Mouse (Mus musculus): ENCODE measurements around the gene Ptprs.
"Not testable (repeated sequence)": the region's sequence is repeated elsewhere in the genome, so short reads cannot be mapped to it uniquely, and the experiment has no call there.

The Ptprs gene

DNA sequence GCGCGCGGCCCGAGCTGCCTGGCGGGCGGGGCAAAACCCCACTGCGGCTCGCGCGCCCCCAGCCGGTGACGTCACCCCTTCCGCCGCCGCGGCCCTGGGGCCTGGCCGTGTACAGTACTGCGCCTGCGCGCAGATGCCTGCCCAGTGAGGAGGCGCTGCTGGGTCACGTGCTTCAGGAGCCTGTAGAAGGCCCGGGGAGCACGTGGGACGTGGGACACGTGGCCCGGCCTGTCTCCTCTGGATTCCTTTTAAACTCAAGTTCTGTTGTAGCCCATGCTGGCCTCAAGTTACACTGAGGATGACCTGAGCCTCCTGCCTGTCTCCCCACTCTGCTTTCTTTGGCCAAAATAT is at the start of gene Ptprs:
Gene Ptprs, minus strand, starts transcription at position 82 of the 351 bp plus-strand sequence.
- peak; percentile 93 for DNase-seq (ENCODE audit: low spot score)

DNA sequence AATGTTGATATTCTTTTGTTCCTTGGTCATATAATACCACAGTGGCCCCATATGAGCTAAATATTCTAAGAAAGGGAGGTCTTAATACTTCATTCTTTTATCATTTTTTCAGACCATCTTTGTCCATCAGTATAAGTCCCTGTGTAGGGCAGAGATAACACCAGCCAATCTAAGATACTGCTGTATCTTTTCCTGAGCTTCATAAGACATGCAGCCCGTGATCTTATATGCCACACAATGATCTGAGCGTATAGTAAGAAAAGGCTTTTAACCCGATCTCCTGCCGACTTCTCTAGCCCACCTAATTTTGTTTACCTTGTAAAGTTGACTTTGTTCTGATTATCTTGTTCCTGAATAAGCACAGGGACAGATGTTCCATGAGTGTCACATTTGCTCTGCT is 48.7 kb upstream of the Ptprs start:
- no peak for DNase-seq (ENCODE audit: low spot score)

DNA sequence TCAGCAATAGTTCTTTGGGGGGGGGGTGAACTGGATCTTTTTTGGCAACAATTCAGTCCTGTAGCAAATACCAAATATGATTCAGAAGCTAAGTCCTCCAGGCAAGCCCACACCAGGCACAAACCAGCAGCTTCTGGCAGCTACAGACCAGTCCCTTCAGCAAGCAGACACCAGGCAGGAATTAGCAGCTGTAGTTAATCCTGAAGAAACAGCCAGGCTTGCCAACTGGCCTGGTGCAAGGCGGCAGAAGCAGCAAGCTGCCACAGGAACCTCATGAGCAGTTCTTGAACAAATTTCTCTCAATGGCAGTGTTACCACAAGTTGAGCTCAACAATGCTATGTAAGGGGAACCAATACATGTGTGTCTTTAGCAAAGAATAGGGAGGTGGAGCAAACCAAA is 46.5 kb upstream of the Ptprs start:
- no peak for DNase-seq (ENCODE audit: low spot score)

DNA sequence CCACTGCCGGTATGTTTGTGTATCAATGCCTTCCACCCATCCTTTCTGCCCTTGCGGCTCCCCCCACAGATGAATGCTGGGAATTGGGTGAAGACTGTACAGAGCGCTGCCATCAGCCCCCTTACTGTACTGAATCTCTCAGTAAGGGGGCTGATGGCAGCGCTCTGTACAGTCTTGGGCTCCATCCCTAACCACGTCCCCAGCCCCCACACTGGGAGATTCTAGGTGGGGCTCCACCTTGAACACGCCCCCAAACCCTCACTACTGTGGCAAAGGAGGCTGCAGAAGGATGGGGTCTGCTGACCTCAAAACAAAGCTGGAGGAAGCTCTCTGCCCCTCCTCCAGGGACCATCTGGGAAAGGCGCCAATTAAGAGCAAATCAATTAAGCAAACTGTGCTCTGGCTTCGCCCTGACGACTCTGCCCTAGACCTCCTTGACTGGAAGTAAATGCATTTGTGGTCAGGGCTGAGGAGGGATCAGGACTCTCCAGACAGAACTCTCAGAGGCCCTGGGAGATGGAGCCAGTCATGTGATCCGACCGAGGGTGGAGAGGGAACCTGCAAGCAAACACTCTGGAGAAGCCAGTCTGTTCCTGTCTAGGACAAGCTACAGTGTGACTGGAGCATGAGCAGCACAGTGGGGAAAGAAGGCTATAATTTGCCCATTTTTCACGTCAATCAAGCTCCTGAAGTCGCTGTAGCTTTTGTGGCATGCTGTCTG is 39.6 kb upstream of the Ptprs start:
- no peak for DNase-seq (ENCODE audit: low spot score)

DNA sequence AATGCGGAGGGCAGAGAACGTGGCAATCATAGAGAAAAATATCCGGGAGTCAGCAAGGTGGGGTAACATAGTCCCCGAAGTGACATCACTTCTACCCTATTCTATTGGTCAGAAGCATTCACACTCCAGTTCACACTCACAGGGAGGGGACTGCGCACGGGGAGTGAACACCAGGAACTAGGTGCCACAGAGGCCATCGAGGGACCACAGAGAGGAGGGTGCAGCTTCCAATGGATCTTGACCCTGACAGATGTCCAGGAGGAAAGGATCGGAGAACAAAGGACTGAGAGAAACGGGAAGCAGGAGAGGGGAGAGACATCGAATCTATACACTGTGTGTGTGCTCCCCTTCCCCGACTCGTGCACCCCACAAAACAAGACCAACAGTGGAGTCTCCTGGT is 38.6 kb upstream of the Ptprs start:
- DNase-seq (ENCODE audit: low spot score): no peak

DNA sequence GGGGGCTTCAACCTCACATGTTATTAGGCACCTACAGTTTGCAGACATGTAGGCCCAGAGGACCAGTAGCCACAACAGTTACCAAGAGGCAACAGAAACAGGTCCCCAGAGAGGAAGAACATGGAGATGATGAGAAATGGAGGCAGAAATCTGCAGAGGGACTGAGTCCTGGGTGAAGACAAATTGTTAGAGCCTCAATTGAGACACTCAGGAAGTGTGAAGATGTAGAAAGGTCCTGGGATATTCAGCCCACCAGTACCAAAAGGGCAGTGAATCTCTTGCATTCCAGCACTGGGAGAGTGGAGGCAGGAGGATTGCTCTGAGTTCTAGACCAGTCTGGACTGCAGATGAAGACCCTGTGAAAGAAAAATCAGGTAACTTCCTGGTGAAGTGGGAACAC is 38.0 kb upstream of the Ptprs start:
- DNase-seq (ENCODE audit: low spot score): no peak

DNA sequence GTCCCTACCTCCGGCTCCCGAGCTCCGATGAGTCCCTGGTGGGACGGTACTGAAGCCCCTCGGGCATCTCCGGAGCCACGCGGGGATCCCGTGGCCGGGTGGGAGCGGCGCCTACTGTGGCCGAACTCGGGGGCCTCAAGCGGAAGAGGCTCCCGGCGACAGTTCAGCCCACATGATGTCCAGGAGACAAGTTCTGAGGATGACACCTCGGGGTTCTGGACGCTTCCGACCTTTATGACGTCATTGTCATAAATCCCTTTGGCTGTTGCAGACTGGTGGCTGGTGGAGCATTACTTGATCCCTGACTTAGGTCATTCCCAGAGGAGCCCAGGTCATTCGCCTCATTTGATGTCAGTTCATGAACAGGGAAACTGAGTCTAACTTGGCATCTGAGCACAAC is 36.0 kb upstream of the Ptprs start, which contains the start of gene Znrf4:
Gene Znrf4, minus strand, starts transcription at position 122 of the 400 bp plus-strand sequence.
- no peak for DNase-seq (ENCODE audit: low spot score)

DNA sequence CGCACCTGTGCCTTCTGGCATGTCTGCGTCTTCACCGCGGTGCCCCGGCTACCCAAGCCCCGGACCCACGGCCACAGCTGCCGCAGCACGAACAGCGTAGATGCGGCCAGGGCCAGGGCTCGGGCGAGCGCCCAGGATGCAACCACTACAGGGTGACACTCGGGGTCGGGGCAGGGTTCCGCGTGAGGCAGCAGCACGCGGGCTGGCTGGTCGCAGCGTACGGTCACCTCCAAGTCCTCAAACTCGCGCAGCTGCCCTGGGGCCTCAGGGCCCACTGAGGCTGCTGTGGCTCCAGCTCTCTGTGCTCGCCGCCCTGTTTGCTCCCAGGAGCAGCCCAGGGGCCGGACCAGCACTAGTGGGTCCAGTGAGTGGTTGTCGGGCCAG is 35.4 kb upstream of the Ptprs start:
- DNase-seq (ENCODE audit: low spot score): no peak

DNA sequence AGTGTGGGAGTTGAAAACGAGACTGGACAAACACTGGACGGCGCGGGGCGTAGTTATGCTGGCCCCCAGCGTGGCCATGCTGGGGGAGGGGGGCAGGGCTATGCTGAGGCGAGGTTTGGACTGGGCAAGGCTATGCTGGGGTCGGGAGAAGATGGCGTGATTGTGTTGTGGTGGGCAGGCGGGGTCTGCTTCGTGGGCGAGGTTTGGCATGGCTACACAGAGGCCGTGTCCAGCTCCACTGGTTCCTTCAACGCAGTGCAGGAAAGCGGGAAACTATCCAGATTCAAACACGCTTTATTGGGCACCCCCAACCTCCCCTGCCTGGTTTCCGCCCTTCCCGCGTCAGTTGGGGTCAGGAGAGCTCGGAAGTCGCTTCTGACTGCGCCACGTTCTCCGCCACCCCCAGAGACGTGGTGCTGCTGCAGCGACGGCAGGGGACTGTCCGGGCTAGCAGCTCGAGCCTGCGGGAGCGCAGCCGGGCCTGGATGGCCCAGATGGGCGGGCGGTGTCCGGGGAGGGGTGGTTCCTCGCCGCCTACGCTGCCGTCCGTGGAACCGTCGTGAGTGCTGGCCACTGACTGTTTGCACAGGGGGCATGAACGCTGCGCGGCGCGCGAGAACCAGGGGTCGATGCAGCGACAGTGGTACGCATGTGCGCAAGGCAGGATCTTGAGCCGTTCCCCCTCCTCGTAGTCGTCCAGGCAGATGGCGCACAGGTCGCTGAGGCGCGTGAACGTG is 34.9 kb upstream of the Ptprs start:
- DNase-seq (ENCODE audit: low spot score): no peak

DNA sequence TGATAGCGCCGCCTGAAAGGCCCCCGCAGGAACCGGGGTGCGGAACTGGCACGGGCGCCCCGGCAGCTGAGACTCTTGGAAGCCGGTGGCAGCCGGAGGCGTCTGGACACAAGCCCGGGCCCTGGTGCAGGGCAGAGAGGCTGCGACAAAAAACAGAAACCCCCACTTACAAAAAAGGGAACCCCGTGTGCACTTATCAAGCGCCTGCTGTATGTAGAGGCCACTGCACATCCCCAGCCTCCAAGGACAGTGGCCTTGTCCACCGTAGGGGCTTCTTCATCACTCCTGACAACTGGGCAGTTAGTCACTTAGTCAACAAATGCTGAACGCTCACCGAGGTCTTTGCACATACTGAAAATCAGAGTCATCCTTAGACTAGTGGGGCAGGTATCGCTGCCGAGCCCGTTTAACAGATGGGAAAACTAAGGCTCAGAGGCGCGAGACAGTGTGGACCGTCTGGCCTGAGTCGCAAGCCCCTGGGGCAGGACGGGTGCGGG is 34.2 kb upstream of the Ptprs start:
- DNase-seq (ENCODE audit: low spot score): no peak

DNA sequence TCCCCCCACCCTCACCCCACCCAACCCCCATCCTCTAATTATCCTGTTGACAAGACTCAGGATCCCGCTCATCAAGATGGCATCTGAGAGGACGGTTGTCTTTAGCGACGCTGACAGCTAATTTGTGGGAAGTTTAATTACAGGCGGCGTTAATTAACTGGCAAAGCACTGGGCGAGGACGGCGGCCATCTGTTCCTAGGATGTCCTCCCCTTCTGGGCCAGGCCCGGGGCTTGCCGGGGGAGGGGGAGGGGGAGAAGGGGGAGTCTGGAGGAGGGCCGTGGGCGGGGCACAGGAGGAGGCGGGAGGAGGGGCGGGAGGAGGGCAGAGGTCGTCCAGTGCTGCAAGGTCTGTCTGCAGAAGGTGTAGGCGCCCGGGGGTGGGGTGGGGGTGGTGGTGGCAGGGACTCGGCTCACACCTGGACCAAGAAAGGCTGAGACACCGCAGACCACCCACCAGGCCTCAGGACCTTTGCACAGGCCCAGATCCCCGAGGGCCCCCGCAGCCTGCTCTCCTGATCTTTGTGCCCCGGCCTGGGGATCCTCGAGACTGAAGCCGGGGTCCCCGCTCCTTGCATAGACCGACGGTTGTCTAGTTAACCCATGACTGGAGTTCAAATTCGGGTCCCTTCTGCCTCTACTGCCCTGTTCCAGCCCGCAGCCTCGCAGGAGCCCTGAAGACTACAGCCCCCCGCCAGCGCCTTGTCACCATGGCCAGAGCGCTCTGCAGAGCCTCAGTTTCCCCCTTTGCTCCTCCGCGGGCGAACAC is 33.6 kb upstream of the Ptprs start:
- DNase-seq (ENCODE audit: low spot score): no peak

DNA sequence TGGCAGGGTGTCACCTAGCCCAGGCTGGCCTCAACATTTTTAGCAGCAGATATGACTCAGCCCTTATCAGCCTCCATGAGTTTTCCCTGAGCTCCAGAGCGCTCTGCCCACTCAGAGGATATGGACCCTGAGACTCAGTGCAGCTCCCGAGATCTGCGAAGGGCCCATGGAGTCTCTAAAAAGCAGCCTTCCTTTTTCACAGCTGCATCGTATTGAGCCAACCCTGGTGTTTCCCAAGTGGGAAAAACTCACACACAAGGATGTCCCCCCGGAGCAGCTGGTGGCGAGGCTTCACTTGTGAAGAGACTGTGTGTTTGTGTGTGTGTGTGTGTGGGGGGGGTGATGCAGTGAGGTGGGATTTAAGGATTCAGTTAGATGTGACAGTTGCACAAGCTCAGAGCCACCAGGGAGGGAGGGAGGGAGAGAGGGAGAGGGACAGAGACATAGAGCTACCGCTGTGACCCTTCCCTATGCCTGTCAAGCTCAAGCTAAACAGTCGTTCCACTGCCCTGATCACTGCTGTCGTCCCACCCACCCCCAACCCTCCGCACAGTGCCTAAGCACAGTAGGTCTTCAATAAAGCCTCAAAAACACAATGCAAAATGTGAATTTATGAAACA is 32.8 kb upstream of the Ptprs start:
- no peak for DNase-seq (ENCODE audit: low spot score)

DNA sequence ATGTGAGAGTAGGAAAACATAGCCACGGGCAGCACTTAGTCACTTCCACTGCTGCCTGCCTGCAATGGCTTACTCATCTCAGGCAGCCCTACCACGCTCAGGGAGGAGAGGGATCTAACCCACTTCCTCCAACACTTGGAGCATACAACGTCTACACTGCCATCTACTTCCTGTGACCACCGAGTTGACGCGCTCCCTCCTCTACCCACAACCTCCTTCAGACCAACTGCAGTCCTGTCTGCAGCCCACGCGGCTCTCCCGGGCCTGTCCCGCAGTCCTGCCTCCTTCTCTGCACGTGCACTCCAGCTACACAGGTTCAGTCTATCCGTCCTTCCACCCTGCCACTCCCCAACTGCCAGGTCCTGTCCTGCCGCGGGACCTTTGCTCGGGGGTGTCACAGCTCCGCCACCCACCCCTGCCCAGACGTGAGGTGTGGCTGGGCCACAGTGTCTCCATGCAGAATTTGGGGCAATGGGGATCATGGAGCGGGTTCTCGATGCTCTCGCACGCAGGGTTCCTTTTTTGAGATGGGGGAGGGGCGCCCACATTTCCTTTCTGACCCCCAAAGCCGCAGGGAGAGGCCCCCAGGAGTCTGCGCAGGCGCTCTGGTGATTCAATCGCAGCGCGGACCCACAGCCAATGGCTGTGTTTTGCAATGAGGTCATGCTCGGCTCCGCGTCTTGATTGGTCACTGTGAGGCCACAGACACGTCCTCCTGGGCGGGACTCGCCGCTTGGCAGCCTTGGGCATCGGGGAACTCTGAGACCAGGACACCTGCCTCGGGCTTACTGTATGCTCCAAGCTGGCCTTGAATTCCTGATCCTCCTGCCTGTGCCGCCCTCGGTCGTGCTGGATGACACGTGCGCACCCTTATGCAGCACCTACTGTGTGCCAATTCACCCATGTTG is 31.1 kb upstream of the Ptprs start:
- DNase-seq (ENCODE audit: low spot score): peak; percentile 90

DNA sequence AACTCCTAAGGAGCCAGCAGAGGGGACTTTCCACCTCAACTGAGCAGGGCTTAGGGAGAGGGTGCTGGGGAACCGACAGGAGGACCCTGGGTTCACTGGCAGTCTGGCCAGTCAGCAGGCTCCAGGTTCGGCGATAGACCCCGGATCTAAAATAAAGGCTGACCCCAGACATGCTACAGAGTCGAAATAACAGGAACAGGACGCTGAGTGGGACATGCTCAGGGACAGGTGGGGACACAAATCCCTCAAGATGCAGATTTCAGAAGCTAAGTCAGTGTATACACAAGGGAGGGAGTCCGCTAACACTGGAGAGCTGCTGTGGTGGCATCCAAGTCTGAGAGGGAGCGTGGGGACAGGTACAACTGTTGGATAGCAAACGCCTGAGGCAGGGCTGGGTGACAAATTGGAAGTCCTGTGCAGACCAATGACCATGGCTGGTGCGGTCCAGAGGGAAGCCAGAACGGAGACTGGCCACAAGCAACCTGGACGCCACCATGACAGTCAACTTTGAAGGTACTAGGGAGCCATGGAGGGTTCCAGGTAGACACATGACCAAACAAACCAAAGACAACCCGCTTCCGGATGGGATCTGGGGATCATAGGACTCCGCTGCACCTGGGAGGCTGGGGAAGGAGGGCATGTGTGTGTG is 30.3 kb upstream of the Ptprs start:
- DNase-seq (ENCODE audit: low spot score): no peak

DNA sequence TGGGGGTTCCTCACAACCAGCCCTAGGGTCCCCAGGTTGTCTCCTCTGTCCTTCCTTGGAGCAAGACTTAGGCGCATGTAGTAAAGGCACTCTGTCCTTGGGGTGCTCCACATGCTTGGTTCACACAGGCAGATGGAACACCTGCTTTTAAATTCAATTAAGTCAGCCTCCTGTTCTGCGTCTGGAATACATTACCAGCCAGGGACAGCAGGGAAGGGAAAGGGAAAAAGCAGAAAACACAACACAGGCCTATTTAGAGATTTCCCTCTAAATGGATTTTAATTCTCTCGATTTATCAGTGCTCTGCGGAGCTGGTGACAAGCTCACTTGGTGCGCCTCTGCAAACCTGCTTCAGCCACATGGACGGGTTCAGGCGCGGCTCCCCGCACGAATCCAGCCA is 29.1 kb upstream of the Ptprs start:
- DNase-seq (ENCODE audit: low spot score): no peak

DNA sequence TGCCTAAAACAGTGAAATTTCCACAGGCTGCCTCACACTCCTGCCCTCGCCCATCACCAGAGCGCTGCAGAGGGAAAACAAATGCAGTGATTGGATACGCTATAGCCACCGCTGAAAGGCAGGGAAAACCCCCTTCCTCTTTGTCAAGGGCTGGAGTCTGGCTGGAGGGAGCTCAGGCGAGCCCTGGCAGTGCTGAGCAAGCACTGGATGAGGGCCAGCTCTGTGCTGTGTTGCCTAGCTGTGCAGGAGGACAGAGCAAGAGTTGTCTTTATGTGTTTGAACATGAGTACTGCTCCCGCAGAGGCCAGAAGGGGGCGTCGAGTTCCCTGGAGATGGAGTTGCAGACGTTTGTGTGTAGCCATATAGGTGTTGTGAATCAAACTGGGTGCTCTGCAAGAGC is 26.2 kb upstream of the Ptprs start:
- DNase-seq (ENCODE audit: low spot score): no peak

DNA sequence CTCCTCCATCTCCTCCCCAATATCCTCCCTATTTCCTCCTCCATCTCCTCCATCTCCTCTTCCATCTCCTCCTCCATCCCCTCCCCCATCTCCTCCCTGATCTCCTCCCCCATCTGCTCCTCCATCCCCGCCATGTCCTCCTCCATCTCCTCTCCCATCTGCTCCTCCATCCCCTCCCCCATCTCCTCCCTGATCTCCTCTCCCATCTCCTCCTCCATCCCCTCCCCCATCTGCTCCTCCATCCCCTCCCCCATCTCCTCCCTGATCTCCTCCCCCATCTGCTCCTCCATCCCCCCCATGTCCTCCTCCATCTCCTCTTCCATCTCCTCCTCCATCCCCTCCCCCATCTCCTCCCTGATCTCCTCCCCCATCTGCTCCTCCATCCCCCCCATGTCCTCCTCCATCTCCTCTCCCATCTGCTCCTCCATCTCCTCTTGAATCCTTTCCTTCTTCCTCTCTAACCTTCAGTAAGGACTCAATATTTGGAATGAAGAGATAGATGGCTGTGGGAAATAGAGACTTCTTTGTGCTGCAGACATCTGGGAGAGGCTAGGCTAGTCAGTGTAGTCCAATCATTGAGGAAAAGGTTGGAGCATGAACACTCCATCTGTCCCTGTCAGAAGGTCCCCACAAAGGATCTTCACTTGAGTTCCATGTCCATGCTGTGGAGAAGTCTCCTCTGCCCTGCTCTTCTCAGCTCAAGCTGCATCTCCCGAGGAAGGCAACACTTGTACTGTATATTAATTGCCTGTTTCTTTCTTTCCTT is 25.5 kb upstream of the Ptprs start:
- DNase-seq (ENCODE audit: low spot score): not testable (repeated sequence)

DNA sequence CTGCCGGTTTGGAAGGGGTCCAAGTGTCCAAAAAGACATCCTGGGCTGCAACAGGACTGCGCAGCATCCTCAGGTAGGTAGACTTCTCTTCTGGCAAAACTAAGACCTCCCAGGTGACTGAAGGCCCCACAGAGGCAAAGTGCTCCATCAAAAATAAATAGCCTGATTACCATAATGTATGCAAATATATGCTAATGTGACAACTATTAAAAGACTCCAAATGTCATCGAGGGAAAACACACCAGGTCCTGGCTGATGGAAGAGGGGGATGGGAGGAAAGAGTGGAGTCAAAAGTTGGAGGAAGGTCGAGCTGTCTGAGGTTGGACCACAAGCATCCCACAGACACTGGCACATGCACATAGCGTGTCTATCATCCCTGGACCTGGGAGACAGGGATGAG is 22.9 kb upstream of the Ptprs start:
- no peak for DNase-seq (ENCODE audit: low spot score)

DNA sequence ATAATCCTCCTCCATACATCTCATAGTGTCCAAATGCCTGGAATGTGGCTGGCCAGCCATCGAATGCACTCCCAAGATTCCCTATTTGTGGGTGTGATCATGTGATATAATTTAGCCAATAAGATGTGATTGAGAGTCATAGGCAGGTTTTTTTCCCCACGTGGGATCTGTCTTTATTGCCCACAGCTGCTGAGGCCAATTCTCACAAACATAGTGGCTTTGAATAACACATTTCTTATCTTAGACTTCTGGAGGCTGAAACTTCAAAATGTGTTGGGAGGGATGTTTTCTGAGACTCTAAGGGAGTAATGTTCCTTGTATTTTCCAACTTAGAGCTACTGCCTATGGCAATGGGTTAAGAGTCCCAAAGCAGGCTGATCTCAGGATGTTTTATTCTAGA is 18.2 kb upstream of the Ptprs start:
- no peak for DNase-seq (ENCODE audit: low spot score)

DNA sequence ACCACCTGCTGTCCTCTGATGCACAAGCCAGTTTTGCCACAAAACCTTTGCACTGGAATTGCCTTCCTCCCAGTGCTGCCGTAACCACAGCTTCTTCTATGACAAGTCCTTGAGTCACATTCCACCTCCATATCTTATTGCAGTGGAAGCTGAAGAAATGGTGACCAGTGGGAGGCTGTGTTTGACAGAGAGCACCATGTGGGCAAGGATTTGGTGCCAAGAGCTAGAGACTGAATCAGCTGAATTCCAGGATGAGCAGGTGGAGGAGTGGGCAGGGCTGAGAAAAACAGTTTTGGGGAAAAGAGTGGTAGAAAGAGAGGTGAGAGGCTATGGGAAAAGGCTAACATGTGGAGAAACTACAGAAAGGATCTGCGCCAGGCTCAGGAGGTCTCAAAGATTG is 17.6 kb upstream of the Ptprs start:
- DNase-seq (ENCODE audit: low spot score): no peak

Measured in urinary bladder, postnatal 25 days (tissue).